Mouse (Mus musculus) right cerebral cortex, adult 2 months (tissue): ENCODE measurements around the gene Napsa.

Experiments
- DNase-seq, 2 experiments: peaks; one replicate each; pipeline ENCODE4 v3.0.0; 2021 to 2022; ENCODE audit warnings: low spot score in 2 of 2

Napsa gene

DNA sequence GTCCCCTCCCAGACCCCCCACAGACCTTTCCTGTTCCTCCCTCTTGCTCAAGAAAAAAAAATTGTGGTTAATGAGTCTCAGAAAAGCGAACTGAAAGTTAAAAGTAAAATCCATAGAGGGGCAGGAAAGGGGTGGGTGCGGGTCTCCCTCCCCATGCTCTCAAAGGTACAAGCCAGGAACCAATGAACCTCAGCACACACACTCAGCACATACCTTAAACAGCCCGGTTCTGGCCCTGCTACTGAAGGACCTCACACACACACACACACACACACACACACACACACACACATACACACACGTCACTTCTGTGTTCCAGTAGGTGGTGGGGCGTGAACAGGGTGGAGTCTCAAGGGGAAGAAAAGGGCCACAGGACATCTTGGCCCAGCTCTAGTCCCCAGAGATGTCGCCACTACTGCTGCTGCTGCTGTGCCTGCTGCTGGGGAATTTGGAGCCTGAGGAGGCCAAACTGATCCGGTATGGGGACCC, at the start of gene Napsa:
Gene Napsa, plus strand, starts transcription at position 168 of the 489 bp plus-strand sequence.
- no peak for DNase-seq

DNA sequence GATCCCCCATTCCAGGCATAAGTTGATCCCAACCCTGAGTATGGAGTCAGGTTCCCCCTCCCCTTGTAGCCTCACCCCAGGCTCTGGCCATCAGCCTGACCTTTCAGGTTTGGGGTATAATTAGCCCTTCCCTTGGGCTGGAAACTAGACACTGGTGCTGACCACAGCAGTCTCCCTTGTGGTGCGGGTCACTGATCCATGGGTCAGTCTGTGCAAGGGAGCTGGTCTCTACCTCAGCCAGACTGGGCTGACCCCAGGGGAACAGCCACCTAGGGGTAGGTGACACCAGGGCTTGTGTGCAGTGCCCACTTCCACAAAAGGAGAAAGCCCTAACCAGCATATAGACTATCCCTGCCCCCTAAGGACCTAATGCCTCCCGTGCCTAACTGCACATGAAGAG, 49.1 kb upstream of the Napsa start:
- DNase-seq: no peak

DNA sequence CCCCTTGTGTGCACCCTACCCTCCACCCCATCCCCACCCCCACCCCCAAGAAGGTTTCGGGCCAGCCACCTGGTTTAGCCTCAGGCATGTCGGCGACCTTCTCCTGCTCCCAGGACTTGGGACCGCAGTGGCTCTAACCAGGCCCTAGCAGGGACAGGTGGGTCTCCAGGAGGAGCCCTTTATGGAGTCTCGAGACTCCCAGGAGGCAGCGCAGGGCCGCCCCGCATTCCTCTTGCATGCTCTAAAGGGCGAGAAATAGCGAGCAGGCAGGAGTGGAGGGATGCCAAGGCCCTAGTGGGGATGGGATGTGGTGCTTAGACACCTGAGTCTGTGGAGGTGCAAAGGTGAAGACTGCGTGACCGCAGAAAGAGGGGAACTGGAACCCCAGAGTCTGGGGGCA, 47.7 kb upstream of the Napsa start, which contains the start of gene Mybpc2:
Gene Mybpc2, minus strand, starts transcription at position 155 of the 400 bp plus-strand sequence.
- no peak for DNase-seq

DNA sequence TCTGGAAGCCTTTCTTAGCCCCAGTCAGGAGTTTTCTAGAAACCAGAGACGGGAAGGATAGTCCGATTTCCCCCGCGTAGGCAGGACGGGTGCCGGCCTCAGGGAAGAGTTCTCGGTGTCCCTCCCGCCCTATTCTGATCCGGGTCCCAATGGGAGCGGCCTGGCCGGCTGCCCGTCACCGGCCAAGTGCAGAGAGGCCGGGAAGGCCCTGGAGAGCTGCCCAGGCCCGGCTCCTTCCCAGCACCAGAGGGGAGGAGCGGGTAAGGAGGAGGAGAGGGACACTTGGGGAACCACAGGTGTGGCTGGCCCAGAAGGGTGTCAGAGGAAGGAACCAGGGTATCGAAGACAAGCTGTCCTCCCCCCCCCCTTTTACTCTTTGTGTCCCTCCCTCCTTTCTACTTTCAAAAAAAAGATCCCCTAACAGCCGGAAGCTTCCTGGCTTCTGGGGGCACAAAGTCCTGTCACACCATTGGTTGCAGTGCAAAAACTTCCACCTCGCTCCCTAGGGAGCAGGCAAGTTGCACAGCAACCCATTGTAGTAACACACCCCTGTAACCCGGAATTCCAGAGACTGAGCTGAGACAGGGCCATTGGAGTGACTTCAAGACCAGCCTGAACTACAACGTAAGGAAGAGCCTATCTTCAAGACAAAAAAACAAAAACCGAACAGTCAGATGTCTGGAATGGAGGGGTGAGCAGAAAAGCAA, 46.9 kb upstream of the Napsa start:
- DNase-seq: peak; percentile 32 to 33

DNA sequence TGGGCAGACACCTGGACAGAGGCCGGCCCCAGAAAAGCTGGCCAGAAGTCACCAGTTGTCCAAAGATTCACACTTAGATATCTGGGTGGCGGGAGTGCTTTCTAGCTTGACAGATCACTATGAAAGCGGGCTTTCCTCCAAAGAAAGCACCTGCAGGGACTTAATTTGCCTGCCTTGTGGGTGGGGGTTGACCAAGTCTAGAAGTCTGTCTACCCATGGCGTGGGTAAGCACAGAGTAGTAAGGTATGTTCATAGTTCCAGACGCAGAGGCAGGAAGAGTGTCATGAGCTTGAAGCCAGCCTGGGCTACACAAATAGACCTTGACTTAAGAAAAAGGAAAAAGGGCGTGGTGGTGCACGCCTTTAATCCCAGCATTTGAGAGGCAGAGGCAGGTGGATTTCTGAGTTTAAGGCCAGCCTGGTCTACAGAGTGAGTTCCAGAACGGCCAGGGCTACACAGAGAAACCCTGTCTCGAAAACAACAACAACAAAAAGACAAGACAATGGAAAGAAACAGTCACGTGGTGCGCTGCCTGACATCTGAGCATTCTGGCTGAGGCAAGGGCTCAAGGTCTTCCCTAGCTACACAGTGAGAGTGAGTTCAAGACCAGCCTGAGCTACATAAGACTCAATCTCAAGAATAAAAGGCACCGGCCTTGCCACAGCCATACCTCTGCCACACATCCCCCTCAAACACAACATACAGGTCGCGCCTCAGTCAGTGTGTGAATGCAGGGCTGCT, 45.6 kb upstream of the Napsa start:
- DNase-seq: no peak

DNA sequence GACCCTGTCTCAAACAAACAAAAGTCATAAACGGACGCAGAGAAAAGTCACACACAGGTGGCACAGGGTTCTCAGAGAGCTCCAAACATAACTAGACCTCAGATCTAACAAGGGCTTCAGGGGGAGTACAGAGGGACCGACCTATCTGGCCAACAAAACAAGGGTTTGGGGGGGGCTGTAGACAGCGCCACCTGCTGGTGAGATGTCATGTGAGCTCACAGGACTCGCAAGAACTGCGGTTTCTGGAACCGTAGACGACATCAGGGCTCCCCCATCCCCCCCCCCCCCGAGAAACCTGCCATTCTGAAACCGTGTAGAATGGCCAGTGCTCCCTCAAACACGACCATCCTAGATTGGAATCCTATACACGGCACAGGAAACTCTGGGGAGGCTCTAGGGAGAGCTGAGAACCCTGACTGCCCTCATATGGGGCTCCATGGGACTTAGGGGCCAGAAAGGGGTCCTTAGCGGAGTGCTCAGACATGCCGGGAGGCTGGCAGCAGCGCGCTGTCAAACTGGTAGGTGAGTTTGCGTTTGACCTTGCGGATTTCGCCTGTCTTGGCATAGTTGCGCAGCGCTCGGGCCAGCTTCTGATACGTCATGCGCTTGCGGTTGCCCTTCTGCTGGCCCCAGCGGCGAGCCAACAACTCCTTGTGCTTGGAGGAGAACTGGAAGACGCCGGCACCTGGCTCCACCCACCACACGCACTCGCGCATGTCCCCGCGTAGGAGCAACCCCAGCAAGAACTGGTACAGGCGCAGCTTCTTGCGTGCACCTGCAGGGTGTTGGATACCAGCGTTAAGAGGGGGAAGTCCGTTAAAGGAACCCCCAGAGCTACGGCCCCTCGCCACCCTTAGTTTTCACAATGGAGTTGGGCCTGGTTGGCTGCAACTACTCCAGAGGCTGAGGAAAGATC, 44.4 kb upstream of the Napsa start:
- peak; percentile 73 to 79 for DNase-seq

DNA sequence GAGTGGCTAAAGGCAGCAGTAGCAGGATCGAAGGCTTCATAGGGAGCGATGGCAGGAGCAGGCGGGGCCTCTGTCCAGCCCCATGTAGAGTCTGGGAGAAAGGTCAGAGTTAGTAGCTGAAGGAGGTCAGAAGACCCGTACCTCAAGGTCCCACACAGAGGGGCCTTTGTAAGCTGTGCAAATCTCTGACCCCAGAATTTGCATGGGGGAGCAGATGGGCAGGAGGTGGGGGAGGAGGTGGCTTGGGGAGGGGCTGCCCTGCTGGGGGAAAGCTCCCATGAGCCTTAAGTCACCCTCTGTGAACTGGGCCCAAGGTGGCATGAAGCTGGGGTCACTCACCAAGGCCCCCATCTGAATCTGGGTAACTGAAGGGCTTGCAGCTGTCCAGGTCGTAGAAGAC, 42.7 kb upstream of the Napsa start:
- no peak for DNase-seq

DNA sequence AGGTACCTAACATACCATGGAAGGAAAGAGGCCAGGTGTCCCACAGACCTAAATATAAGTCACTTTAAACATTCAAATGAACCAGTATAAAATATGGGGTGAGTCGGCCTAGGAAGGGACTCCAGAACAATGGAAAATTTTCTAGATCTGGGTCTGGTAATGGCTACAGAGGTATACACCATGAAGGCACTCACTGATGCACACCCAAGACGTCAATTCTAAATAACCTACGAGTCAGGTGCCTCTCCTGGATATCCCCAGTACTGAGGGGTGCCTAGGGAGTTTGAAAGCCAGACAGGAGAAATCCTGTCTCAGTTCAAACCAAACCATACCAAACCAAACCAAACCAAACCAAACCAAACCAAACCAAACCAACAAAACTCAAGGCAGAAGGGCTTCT, 41.7 kb upstream of the Napsa start:
- DNase-seq: no peak

DNA sequence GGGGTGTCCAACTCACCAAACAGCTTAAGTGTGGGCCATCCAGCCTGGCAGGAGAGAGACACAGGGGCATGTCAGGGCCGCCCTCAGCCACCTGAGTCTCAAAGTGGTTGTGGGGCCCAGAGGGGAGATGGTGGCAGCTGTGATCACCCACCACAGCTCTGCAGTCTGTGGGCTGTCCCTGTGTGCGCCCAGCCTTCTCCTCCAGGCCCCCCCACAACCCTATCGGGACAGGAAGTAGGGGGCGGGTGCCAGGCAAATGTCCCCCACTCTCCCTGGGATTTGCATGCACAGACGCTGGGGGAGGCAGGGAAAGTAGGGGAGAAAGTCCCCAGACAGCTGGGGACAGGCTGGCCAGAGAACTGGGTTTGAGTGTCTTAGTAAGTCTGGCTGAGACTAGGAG, 41.0 kb upstream of the Napsa start:
- DNase-seq: no peak

DNA sequence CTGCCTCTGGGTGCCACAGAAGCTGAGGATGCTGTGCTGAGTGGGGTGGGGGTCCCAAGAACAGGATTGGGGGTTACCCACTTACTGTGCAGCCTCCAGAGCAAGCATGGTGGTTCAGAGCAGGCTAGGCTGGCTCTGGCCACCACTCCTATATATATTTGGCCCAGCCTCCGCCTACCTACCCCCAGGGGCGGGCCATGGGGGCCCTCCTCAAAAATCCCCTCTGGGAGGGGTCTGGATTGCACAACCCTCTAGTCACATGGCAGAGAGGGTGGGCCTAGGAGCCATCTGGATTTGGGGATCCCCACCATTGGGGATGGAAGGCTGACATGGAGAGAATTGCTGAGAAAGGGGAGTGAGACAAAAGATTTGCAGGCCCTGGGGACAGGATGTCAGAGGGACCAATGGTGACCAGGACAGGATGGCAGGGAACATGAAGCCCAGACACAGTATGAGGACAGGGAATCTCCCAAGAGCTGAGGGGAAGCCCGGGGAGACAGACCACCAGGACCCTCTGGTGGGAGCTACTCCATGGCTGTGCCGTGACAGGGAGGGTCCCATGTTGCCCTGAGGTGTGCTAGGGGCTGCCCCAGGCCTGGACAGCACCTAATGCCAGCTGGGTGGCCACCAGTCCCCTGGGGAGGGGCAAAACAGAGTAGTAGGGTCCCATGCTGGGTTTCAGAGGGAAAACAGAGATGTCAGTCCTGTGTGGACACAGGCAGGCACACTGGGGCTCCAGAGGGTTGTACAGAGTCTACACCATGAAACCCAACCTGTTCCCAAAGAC, 40.0 kb upstream of the Napsa start, which contains the start of gene Spib:
Gene Spib, minus strand, starts transcription at position 126 of the 787 bp plus-strand sequence.
- no peak for DNase-seq

DNA sequence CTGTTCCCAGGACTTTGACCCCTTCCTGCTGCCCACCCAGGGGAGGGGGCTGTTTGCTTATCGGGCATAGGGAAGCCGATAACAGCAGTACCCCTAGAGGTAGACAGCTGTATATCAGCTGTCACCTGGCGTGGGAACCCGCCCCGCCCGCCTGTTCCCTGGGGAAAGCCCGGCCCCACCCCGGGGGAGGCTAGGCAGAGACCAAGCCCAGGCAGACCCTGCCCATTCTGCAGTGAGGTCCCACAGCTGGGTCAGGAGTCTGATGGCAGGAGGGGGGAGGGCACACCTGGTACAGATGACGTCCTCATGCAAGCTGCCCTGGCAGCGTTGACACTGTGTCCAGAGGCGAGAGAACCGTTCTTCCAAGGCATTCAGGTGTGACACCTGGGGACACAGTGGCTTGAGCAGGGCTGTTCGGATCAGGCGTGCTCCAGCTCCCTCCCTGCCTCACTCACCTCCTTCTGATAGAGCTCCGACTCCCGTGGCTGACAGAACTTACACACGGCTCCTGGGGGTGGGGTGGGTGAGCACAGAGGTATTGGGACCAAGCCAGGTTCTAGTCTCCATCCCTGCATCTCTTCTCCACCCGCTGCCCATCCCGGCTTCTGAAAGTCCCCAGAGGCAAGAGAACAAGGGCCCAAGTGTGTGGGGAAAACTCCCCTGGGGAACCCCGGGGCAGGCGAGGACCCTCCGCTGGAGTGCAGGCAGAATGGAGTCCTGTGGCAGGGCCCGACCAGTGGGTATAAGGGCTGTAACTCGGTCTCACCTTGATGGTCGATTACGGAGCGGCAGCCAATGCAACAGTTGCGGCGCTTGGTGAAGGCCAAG, 39.0 kb upstream of the Napsa start:
- no peak for DNase-seq

DNA sequence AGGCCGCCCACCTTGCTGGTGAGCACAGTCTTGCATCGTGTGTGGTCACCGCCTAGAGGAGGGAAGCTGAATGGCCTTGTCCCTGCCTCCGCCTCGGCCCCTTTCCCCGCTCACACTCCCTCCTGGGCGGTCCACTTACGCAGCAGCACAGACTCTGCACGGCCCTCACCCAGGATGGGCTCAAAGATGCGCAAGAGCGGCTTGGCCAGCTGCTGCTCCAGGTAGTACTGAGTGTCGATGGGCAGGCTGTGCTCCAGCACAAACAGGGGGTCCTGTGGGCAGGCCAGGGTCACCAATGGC, 38.5 kb upstream of the Napsa start:
- no peak for DNase-seq

DNA sequence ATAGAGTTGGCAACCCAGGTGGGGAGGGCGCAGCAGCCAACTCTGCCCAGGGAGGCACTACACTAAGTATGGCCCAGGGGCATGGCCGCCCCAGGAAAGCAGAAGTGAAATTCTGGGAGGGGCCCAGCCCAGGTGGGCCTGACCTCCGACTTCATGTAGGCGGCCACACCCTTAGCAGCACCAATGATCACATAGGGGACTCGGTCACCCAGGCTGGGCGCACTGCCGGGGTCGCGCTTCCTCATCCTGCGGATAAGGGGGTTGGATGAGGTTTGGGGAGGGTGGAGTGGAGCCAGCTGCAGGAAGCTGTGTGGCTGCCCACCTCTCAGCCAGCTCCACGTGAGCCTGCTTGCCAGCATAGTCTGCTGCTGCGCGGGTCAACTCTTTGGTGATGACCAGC, 37.9 kb upstream of the Napsa start:
- DNase-seq: no peak

DNA sequence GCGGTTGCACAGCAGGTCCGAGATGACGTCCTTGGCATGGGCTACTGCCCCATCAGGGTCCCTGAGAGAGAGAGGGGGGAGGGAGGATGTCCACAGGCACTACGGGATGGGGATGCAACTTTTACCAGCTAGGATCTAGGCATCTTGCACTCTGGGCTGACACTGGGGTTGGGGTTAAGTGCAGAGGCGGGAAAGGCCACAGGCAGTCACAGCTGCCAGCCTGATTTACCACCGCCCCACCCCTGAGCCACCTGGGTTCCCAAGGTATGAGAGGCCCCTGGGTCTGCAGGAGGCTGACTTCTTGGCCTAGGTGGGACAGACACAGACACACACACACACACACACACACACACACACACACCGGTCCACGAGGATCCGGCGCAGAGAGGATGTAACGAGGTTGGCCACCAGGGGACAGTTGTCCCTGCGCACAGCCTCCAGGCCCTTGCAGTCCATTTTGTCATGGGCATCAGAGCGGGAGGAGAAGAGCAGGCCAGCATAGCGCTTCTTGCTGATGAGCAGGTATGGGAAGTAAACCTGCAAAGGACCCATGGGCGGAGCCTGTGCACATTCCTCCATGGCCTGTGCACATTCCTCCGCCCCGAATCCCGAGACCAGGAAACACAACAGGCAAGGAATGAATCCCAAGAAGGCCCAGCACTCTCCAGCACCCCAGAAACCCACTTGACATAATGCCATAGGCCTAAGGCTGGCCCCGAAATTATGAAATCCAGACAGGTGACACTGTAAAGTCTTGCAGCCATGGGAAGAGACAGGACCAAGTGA, 37.3 kb upstream of the Napsa start:
- no peak for DNase-seq

DNA sequence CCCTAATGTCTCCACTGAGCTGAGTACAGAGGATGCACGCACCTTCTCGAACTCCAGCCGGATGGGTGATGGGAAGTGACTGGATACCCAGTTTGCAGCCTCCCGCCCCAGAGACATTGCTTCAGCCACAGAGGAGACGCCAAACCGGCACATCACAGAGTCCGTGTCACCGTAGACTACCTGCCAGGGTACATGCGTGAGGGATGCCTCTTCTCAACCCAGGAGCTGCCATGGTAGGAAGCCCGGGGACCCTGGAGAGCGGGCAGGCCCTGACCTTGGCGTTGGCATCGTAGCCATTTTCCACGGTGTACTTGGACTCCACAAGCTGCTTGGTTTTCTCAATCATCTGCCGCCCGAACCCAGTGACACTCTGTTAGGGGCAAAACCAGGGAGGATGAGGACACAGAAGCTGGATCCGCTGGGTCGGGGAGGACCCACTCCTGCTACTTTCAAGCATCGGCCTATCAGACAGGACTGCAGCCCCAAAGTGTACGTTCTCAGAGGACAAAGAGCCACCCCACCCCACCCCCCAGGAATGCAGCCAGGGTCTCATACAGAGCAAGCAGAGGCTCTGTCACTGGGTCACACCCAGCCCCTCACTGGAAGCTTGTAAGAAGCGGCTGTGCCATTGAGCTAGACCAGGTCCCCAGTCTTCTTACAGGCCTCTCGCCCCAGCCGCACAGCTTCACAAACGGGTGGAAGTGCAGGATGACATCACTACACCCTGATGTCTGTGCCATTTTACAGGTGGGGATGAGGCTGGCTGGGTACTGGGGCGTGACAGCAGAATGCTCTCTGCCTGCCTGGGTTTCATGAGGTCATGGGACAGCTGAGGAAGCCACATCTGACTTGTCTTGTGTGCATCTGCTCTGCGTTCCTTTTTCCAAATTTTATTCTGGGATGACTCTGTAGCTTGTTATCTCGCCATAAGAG, 36.3 kb upstream of the Napsa start:
- DNase-seq: no peak

DNA sequence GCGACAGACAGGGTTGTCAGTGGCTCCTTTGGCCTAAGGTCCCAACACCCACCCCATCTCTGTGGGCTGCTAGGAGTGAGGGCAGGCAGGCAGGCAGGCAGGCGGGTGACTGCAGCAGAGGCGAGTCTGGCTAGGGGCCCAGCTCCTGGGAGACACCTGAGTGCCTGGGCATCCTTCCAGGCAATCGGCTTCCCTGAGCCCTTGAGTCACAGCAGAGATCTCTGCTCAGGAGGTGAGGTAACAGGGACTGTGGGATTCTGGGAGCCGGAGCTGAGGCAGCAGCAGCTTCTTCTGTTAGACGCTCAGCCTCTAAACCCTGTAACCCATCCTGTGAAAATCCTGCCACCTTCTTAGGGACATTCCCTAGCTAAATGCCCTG, 35.6 kb upstream of the Napsa start:
- peak; percentile 36 to 47 for DNase-seq

DNA sequence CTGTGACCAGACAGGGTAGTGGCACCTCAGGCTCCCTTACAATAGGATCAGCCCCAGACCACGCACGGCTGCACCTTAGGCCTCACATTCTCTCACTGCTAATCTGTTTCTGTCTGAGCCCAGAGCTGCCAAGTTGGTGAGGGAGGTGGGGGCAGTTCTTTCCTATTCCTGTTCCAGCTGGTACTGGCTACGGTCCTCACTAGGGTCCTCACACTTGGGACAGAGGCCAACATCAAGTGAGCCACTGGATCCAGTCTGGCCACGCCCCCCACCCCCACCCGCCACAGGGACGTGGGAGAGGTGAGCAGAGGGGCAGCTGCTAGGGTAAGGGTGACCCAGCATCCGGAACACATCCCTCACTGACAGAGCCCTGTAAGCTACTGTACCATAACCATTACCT, 35.2 kb upstream of the Napsa start:
- no peak for DNase-seq

DNA sequence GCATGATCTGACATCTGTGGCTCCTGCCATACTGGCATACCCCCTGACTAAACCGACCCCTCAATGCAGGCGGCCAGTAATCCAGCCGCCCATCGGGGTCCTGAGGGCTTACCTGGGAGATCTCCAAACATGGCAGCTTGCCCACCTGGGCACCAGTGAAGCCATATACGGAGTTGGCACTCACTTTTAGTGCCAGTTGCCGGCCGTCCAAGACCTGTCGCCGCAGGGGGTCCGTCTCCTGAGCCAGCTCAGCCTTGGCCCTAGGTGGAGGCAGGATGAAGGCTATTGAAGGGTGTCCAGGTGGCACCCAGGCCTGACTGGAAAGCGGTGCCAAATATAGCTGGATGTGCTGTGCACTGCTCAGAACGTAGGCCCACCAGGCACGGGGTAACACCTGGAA, 34.7 kb upstream of the Napsa start:
- DNase-seq: no peak
